Mouse (Mus musculus) intestine, embryonic 15.5 days (tissue): Measurements from ENCODE around the gene Ifi202b. TPM values are rescaled to one million over a fixed set of nuclear protein-coding genes. Genes with fewer than 3 reads are reported as not detected.
A peak's percentile ranks its signal among the peaks of the same experiment; 100 is the strongest.
"Not testable (repeated sequence)": the region's sequence is repeated elsewhere in the genome, so short reads cannot be mapped to it uniquely, and the experiment has no call there.

Source experiments
- ATAC-seq: fragments of 200-750 bp; cut with Nextera tagmentation; 2 replicates; pipeline ENCODE4 v1.8.0; 2017; ENCODE audit warnings: moderate TSS enrichment, moderate library complexity
- H3K27ac ChIP-seq: fragments of 300-500 bp; sonication (generic); 2 replicates; pipeline ENCODE4 v1.5.1; 2015; ENCODE audit warnings: mild to moderate bottlenecking, inconsistent platforms
- H3K27me3 ChIP-seq: fragments of 300-500 bp; sonication (generic); replicated peaks from 2 replicates; pipeline ENCODE4 v1.6.1; 2015; ENCODE audit warnings: inconsistent platforms
- H3K36me3 ChIP-seq: fragments of 300-500 bp; sonication (generic); 2 replicates; pipeline ENCODE4 v1.6.1; 2015; ENCODE audit warnings: inconsistent platforms
- H3K4me1 ChIP-seq: fragments of 300-500 bp; sonication (generic); replicated peaks from 2 replicates; pipeline ENCODE4 v1.6.1; 2015; ENCODE audit warnings: inconsistent platforms
- H3K4me2 ChIP-seq: fragments of 300-500 bp; sonication (generic); replicated peaks from 2 replicates; pipeline ENCODE4 v1.6.1; 2015; ENCODE audit warnings: mild to moderate bottlenecking, inconsistent platforms
- H3K4me3 ChIP-seq: fragments of 300-500 bp; sonication (generic); replicated peaks from 2 replicates; pipeline ENCODE4 v1.5.1; 2015; ENCODE audit warnings: inconsistent platforms
- H3K9ac ChIP-seq: fragments of 300-500 bp; sonication (generic); 2 replicates; pipeline ENCODE4 v1.6.1; 2015; ENCODE audit warnings: inconsistent platforms
- H3K9me3 ChIP-seq: fragments of 300-500 bp; sonication (generic); 2 replicates; pipeline ENCODE4 v1.6.1; 2016; ENCODE audit warnings: inconsistent platforms
- WGBS: fragments of 180-500 bp; shearing (Covaris S2); methylation state at CpG from one replicate; pipeline ENCODE4 v1.1.7; 2015; 5-methylcytosine and 5-hydroxymethylcytosine counted together
- polyA plus RNA-seq: library from polyadenylated mRNA; unstranded; fragments of >200 nt; fragmentation: Nextera tagmentation; extraction: Ambion mirVana; gene quantifications from 2 replicates; pipeline ENCODE4 v1.2.1, GENCODE M21; 2015

Ifi202b gene
- not detected in 2 replicates for polyA plus RNA-seq

- H3K9me3 ChIP-seq, H3K36me3 ChIP-seq, ATAC-seq, H3K4me3 ChIP-seq, H3K27ac ChIP-seq, H3K27me3 ChIP-seq, H3K4me2 ChIP-seq, H3K4me1 ChIP-seq, H3K9ac ChIP-seq: not testable (repeated sequence)
- 89% methylated on average over 6 of the region's 6 CpGs for WGBS
These were observed at the start of gene Ifi202b for GRCm38 (mm10) chr1:173982694-173983305. Gene Ifi202b, minus strand, starts transcription at chr1:173982744.

GRCm38 (mm10) chr1:174031698-174032097 lies 49.2 kb upstream of the Ifi202b start, which contains the start of gene Ifi205:
Gene Ifi205, minus strand, starts transcription at chr1:174031810.
- H3K9ac ChIP-seq, result no peak within 1 kb of the TSS
- no peak within 1 kb of the TSS for H3K27ac ChIP-seq
- H3K9me3 ChIP-seq, result no peaks in the 10 kb centered on the region
- no peak within 1 kb of the TSS for H3K4me3 ChIP-seq
- H3K36me3 ChIP-seq, result no peaks in the 10 kb centered on the region
- WGBS, result 31% methylated on average over 1 of the region's 1 CpGs
- no peaks in the 10 kb centered on the region for H3K4me1 ChIP-seq
- no peak within 1 kb of the TSS for H3K4me2 ChIP-seq
- ATAC-seq, result no peak
- H3K27me3 ChIP-seq, result no peaks in the 10 kb centered on the region

- H3K27me3 ChIP-seq, H3K27ac ChIP-seq, H3K4me3 ChIP-seq, H3K9ac ChIP-seq, H3K4me2 ChIP-seq, ATAC-seq, H3K4me1 ChIP-seq, H3K36me3 ChIP-seq, H3K9me3 ChIP-seq: not testable (repeated sequence)
These were observed 24.5 kb upstream of the Ifi202b start for GRCm38 (mm10) chr1:174007050-174007449.

- H3K9ac ChIP-seq, H3K27me3 ChIP-seq, H3K9me3 ChIP-seq, H3K27ac ChIP-seq, H3K36me3 ChIP-seq, H3K4me3 ChIP-seq, ATAC-seq, H3K4me1 ChIP-seq, H3K4me2 ChIP-seq: not testable (repeated sequence)
- WGBS, result 48% methylated on average over 2 of the region's 3 CpGs
These were observed 22.0 kb upstream of the Ifi202b start for GRCm38 (mm10) chr1:174004352-174005109.

- Histone ChIP-seq H3K4me3 (no peak overlapping the region), H3K4me2 (no peak overlapping the region), H3K4me1 (no peaks in the 10 kb centered on the region), H3K36me3 (no peaks in the 10 kb centered on the region), H3K27ac (no peak overlapping the region), H3K9me3 (no peaks in the 10 kb centered on the region), H3K9ac (no peak overlapping the region), H3K27me3 (no peaks in the 10 kb centered on the region)
- WGBS, result 79% methylated on average over 4 of the region's 4 CpGs
- no peak for ATAC-seq
These were observed 12.5 kb upstream of the Ifi202b start for GRCm38 (mm10) chr1:173995003-173995402.

DNA sequence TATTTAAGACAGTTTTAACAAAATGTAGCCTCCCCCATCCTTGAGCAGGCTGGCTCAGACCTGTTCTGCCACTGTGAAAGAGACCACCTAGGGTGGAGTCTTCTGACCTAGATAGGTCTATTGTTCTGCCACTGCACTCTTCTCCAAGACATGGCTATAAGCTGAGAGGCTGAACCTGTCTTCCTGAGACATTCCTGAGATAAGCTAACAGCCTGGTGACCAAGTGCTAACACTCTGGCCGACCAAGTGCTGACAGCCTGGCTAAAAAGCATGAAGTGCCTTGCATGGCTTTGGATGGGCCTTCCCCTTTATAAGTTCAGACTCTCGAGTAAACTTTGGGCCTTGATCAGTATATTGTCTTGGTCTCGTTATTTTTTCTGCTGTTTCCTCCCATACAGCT lies 1.5 kb downstream of the Ifi202b start:
- not testable (repeated sequence) for ATAC-seq, H3K9ac ChIP-seq, H3K9me3 ChIP-seq, H3K4me2 ChIP-seq, H3K4me1 ChIP-seq, H3K27me3 ChIP-seq, H3K36me3 ChIP-seq, H3K4me3 ChIP-seq, H3K27ac ChIP-seq
- WGBS, result 32% methylated on average over 3 of the region's 3 CpGs

DNA sequence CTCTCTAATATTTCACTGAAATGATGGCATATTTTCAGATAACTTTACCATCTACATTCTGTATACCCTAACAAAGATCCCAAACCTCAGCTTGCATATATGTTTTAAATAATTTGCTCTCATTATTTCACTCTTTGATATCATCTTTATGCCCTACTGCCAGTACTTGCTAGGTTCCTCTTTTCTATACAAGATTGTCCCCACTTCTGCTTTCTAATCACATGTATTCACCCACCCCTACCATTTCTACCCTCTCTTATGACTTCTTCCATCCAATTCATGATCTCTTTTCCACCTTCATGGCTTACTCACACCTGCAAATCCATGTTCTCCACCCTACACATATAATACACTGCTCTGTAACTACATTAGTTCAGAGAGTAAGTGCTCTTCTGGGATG lies 4.9 kb downstream of the Ifi202b start:
- no peaks in the 10 kb centered on the region for H3K36me3 ChIP-seq
- H3K27ac ChIP-seq, result no peak overlapping the region
- no peak overlapping the region for H3K9ac ChIP-seq
- no peak overlapping the region for H3K4me3 ChIP-seq
- no peak overlapping the region for H3K4me2 ChIP-seq
- ATAC-seq, result no peak
- H3K9me3 ChIP-seq, result no peaks in the 10 kb centered on the region
- H3K4me1 ChIP-seq, result no peaks in the 10 kb centered on the region
- H3K27me3 ChIP-seq, result no peaks in the 10 kb centered on the region

GRCm38 (mm10) chr1:173973111-173973510 lies 9.4 kb downstream of the Ifi202b start:
- Histone ChIP-seq H3K9me3 (no peaks in the 10 kb centered on the region), H3K4me2 (no peak overlapping the region), H3K27ac (no peak overlapping the region), H3K4me3 (no peak overlapping the region), H3K36me3 (no peaks in the 10 kb centered on the region), H3K27me3 (no peaks in the 10 kb centered on the region), H3K4me1 (no peaks in the 10 kb centered on the region), H3K9ac (no peak overlapping the region)
- ATAC-seq, result no peak

GRCm38 (mm10) chr1:173961491-173961890 lies 21.1 kb downstream of the Ifi202b start:
- 71% methylated on average over 1 of the region's 1 CpGs for WGBS

GRCm38 (mm10) chr1:173959998-173960397 lies 22.5 kb downstream of the Ifi202b start:
- 76% methylated on average over 3 of the region's 3 CpGs for WGBS
- not testable (repeated sequence) for H3K9ac ChIP-seq, H3K27ac ChIP-seq, H3K4me3 ChIP-seq, H3K36me3 ChIP-seq, ATAC-seq, H3K4me1 ChIP-seq, H3K27me3 ChIP-seq, H3K9me3 ChIP-seq, H3K4me2 ChIP-seq

More at GRCm38 (mm10) chr1:173961491-173961890, 21.1 kb downstream of the Ifi202b start:
- not testable (repeated sequence) for H3K4me3 ChIP-seq, ATAC-seq, H3K27ac ChIP-seq, H3K9me3 ChIP-seq, H3K36me3 ChIP-seq, H3K4me1 ChIP-seq, H3K9ac ChIP-seq, H3K27me3 ChIP-seq, H3K4me2 ChIP-seq

- not testable (repeated sequence) for H3K4me2 ChIP-seq, H3K27ac ChIP-seq, H3K36me3 ChIP-seq, H3K4me3 ChIP-seq, H3K27me3 ChIP-seq, H3K4me1 ChIP-seq, H3K9me3 ChIP-seq, H3K9ac ChIP-seq
- peak; percentile 74 for ATAC-seq
- WGBS, result 12% methylated on average over 3 of the region's 3 CpGs
These were observed 26.6 kb downstream of the Ifi202b start for GRCm38 (mm10) chr1:173955839-173956527.

DNA sequence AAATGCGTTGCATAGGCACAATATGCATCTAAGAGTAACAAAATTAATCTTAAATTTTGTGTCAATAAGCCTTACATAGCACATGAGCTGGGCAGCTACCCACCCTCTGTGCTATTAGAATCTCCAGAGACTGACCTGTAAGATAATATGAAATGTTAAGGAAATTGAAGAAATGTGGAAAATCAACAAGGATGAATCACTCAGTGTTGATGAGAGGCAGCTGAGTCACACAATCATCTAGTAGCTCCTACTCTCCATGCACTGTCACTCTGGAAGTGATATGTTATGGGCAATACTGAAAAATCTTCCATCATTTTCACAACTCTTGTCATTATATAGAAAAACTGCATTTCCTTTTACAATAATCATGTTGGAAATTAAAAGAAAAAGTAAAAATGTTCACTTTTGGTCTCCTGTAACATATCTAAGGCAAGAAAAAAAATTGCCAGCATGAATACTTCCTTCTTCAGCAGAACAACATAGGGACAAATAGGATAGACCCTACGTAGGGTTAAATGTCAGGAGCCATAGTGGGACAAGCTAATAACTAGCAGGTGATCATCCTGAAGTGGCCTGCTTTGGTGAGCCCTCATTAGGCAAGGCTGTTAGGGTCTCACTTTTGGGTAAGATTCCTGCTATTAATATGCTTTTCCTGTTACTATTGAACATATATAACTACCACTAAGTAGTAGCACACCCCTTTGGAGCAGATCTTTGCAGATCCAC lies 27.3 kb downstream of the Ifi202b start:
- Histone ChIP-seq H3K4me3 (no peak overlapping the region), H3K27ac (no peak overlapping the region), H3K9me3 (no peaks in the 10 kb centered on the region), H3K4me1 (no peaks in the 10 kb centered on the region), H3K27me3 (no peaks in the 10 kb centered on the region), H3K36me3 (no peaks in the 10 kb centered on the region), H3K9ac (no peak overlapping the region), H3K4me2 (no peak overlapping the region)
- WGBS, result 74% methylated on average over 2 of the region's 2 CpGs
- peak; percentile 71 for ATAC-seq
